Mouse (Mus musculus) kidney, postnatal 0 days (tissue): ENCODE data around the gene Tnf. TPM values are rescaled to one million over a fixed set of nuclear protein-coding genes. Genes with fewer than 3 reads are reported as not detected.

ENCODE experiments used
- ATAC-seq: fragments of 200-750 bp; cut with Nextera tagmentation; replicated peaks from 2 replicates; pipeline ENCODE4 v1.8.0; 2017; ENCODE audit warnings: low read depth, moderate number of reproducible peaks, moderate TSS enrichment, moderate library complexity; ENCODE audit not compliant: low FRiP score
- DNase-seq: peaks from one replicate; pipeline ENCODE4 v3.0.0-alpha.2; 2016; ENCODE audit warnings: low spot score
- H3K27ac ChIP-seq: fragments of 300-500 bp; sonication (generic); 2 replicates; pipeline ENCODE4 v1.5.1; 2014; ENCODE audit warnings: mild to moderate bottlenecking
- H3K27me3 ChIP-seq: fragments of 300-500 bp; sonication (generic); 2 replicates; pipeline ENCODE4 v1.6.1; 2014; ENCODE audit warnings: low read length, mixed read lengths; ENCODE audit not compliant: insufficient read depth
- H3K36me3 ChIP-seq: fragments of 300-500 bp; sonication (generic); 2 replicates; pipeline ENCODE4 v1.6.1; 2014; ENCODE audit warnings: low read length, mixed read lengths; ENCODE audit not compliant: insufficient read depth
- H3K4me1 ChIP-seq: fragments of 300-500 bp; sonication (generic); replicated peaks from 2 replicates; pipeline ENCODE4 v1.6.1; 2014; ENCODE audit warnings: antibody characterized with exemption, low read length, mixed read lengths; ENCODE audit not compliant: insufficient read depth
- H3K4me2 ChIP-seq: fragments of 300-500 bp; sonication (generic); 2 replicates; pipeline ENCODE4 v1.6.1; 2014; ENCODE audit warnings: mild to moderate bottlenecking, low read length, moderate library complexity, mixed read lengths
- H3K4me3 ChIP-seq: fragments of 300-500 bp; sonication (generic); replicated peaks from 2 replicates; pipeline ENCODE4 v1.5.1; 2014; ENCODE audit warnings: low read depth, low read length
- H3K9ac ChIP-seq: fragments of 300-500 bp; sonication (generic); 2 replicates; pipeline ENCODE4 v1.6.1; 2014; ENCODE audit warnings: low read depth, low read length
- H3K9me3 ChIP-seq: fragments of 300-500 bp; sonication (generic); replicated peaks from 2 replicates; pipeline ENCODE4 v1.6.1; 2016; ENCODE audit warnings: low read length, inconsistent platforms, mixed read lengths
- CTCF ChIP-seq: IDR thresholded peaks from 2 replicates; pipeline ENCODE4 v1.5.1; 2016; ENCODE audit warnings: antibody characterized with exemption, low read depth, mild to moderate bottlenecking, moderate library complexity
- WGBS: fragments of 180-500 bp; shearing (Covaris S2); extraction: QIAGEN DNeasy Blood & Tissue Kit; methylation state at CpG from one replicate; pipeline ENCODE4 v1.1.7; 2014; 5-methylcytosine and 5-hydroxymethylcytosine counted together
- polyA plus RNA-seq: library from polyadenylated mRNA; unstranded; fragments of >200 nt; fragmentation: Nextera tagmentation; extraction: Ambion mirVana; gene quantifications from 2 replicates; pipeline ENCODE4 v1.2.1, GENCODE M21; 2015

Tnf gene
- polyA plus RNA-seq, 1 experiment from 2014 or later: 0.25 TPM

DNA sequence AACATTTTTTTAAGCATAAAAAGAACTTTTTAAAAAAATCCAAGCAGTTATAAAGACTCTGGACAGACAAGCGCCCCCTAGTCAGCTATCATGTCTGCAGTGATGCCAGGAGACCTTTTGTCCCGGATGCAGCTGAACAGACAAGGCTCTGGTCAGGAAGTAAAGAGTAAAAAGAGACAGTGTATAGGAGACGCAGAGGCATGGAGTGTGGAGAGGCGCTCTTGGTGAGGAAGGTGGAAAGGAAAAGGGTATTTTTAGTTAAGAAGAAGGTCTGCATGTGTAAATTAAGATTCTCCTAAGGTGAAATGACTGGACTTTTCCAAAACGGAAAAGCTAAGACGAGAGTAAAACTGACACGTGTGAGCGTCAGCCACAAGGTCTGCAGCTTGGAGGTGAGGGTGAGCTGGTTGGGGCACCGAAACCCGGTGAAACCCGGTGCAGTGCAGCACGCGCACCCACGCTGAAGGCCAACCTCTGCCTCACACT, 24.8 kb upstream of the Tnf start:
- peak; percentile 31; the same call in 1 of the 2 replicates for TF ChIP-seq CTCF
- H3K4me3 ChIP-seq: no peak overlapping the region
- H3K4me1 ChIP-seq: no peaks in the 10 kb centered on the region
- H3K27ac ChIP-seq: no peak overlapping the region
- no peak for DNase-seq
- H3K27me3 ChIP-seq: no peaks in the 10 kb centered on the region
- no peak overlapping the region for H3K4me2 ChIP-seq
- no peaks in the 10 kb centered on the region for H3K9me3 ChIP-seq
- ATAC-seq: no peak
- H3K36me3 ChIP-seq: peaks cover 30% of the 10 kb centered on the region
- H3K9ac ChIP-seq: no peak overlapping the region
- 81% methylated on average over 14 of the region's 14 CpGs for WGBS

DNA sequence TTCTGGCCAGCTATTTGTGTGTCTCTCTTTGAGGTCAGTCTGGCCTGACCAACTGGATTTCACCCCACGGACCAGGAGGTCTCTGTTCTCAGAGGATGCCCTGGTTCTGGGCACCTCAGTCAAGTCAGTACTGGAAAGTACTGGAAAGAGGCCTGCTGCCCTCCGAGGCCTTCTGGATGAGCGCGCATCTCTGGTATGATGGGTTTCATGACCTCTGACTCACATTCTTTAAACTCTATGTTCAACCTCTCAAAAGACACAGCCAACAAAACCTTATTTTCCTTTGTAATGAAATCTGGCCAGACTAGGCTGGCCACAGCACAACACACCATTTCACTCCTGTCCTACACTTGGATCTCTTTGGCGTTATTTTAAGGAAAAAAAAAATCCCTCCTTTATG, 23.6 kb upstream of the Tnf start:
- TF ChIP-seq CTCF: no peak
- Histone ChIP-seq H3K36me3 (peaks cover 26% of the 10 kb centered on the region), H3K4me2 (no peak overlapping the region), H3K4me1 (no peaks in the 10 kb centered on the region), H3K27ac (no peak overlapping the region), H3K27me3 (no peaks in the 10 kb centered on the region), H3K9ac (no peak overlapping the region), H3K9me3 (no peaks in the 10 kb centered on the region), H3K4me3 (no peak overlapping the region)
- WGBS: 88% methylated on average over 5 of the region's 5 CpGs
- ATAC-seq (no peak), DNase-seq (no peak)

DNA sequence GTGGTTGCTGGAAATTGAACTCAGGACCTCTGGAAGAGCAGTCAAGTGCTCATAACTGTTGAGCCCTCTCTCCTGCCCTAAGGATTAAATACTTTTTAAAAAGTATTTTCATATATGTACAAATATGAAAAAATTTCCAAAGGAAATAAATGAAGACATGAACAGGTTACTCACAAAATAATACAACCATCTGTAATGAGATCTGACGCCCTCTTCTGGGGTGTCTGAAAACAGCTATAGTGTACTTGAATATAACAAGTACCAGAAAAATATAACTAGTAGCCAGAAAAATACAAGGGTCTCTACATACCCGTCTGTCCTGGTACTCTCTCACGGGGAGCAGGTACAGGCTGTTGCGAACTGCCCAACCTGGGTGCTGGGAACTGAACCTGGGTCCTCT, 22.8 kb upstream of the Tnf start:
- no peak for DNase-seq
- peaks cover 31% of the 10 kb centered on the region for H3K36me3 ChIP-seq
- H3K9ac ChIP-seq: no peak overlapping the region
- 93% methylated on average over 4 of the region's 4 CpGs for WGBS
- no peak overlapping the region for H3K27ac ChIP-seq
- H3K9me3 ChIP-seq: no peaks in the 10 kb centered on the region
- no peak for ATAC-seq
- no peak overlapping the region for H3K4me3 ChIP-seq
- no peaks in the 10 kb centered on the region for H3K27me3 ChIP-seq
- no peak overlapping the region for H3K4me2 ChIP-seq
- TF ChIP-seq CTCF: no peak
- H3K4me1 ChIP-seq: no peaks in the 10 kb centered on the region; the same call in 1 of the 2 replicates

DNA sequence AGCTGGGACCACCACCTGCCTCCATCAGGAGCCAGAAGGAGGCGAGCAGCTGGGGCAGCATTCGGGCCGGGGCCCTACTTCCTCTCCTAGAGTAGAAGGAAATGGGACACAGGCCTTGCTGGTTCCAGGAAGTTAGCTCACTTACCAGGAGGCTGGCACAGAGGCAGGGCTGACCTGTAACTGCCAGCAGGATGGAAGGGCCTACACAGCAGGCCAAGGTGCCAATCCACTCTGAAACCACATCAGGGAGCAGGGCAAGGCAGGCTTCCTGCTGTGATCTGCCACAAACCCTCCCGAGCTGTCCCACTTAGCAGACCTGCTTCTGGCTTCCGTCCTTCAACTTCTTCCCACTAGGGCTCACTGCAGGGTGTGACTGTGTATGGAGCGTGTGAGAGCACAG, 20.5 kb upstream of the Tnf start:
- H3K9me3 ChIP-seq: no peaks in the 10 kb centered on the region
- 82% methylated on average over 6 of the region's 6 CpGs for WGBS
- no peaks in the 10 kb centered on the region; the same call in 1 of the 2 replicates for H3K4me1 ChIP-seq
- no peak overlapping the region for H3K4me2 ChIP-seq
- H3K9ac ChIP-seq: no peak overlapping the region
- ATAC-seq: no peak
- H3K27me3 ChIP-seq: no peaks in the 10 kb centered on the region
- H3K4me3 ChIP-seq: no peak overlapping the region
- no peak for DNase-seq
- TF ChIP-seq CTCF: no peak
- H3K27ac ChIP-seq: no peak overlapping the region
- peaks cover 16% of the 10 kb centered on the region; the same call in 1 of the 2 replicates for H3K36me3 ChIP-seq

DNA sequence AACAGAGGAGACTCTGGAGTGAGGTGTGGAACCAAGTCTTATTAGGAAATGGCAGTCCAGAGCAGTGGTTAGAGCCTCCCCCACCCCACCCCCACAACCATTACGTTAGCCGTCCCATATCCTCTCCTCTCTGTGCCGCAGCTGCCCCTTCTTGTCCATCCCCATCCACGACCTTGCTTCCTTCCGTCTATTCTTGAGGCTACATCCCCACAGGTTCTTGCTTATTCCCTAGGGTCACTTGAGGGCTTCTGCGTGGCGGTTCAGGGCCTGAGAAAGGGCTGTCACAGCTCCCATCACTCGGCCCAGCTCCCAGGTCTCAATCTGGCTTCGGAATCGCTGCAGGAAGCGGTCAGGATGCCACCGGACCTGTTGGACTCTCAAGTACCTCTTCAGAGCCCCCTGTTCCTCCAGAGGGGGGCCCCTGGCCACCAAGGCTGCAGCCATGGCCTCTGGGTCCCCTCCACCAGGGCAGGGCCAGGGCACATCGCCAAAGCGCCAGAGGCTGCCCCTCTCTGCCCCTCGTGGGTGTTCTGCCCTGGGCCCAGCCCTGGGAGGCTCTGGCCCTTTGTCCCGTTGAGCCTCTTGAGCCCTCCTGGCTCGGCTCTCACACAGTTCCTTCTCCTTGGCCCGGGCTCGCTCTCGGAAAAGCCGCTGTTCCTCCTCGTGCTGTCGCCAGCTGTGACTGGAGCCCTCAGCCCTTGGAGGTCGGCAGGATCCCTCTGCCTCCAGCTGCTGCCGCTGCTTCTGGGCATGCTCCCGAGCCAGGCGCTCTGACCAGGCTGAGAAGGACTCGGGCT, 18.5 kb upstream of the Tnf start, which contains the start of gene Gm16181:
TSS of gene Gm16181 (plus strand) at position 679 of the 797 bp plus-strand sequence.
- H3K9ac ChIP-seq: no peak within 1 kb of the TSS
- ATAC-seq: no peak
- no peak within 1 kb of the TSS for H3K4me2 ChIP-seq
- H3K4me1 ChIP-seq: no peaks in the 10 kb centered on the region; the same call in 1 of the 2 replicates
- DNase-seq: no peak
- H3K4me3 ChIP-seq: no peak within 1 kb of the TSS
- no peaks in the 10 kb centered on the region for H3K9me3 ChIP-seq
- H3K36me3 ChIP-seq: peaks cover 12% of the 10 kb centered on the region; the same call in 1 of the 2 replicates
- WGBS: 67% methylated on average over 28 of the region's 28 CpGs
- H3K27me3 ChIP-seq: no peaks in the 10 kb centered on the region
- peak within 1 kb of the TSS; percentile 54 for H3K27ac ChIP-seq
- no peak for TF ChIP-seq CTCF

DNA sequence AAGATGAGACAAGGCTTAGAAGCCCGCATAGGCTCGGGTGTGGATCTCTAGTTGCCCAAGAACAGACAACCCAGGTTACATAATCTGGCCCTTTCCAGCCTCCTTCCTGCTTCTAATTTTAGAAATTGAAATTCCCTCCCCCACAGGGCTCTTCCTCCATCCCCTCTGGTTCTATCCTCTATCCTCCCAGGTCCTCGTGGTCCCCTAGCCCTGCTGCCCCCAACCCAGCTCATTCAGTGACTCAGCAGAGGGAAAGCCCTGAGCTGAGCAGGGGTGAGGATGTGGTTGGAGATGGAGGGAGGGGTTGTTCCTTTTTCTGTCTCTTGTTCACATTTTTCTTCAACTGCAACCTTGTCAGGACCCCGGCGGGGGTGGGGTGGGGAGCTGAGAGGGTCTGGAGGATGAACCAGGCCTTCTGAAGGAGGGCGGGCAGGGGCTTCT, 17.8 kb upstream of the Tnf start:
- DNase-seq (no peak), ATAC-seq (no peak)
- no peak overlapping the region for H3K4me2 ChIP-seq
- H3K36me3 ChIP-seq: peaks cover 12% of the 10 kb centered on the region; the same call in 1 of the 2 replicates
- no peak overlapping the region for H3K4me3 ChIP-seq
- 73% methylated on average over 6 of the region's 6 CpGs for WGBS
- no peaks in the 10 kb centered on the region; the same call in 1 of the 2 replicates for H3K4me1 ChIP-seq
- no peaks in the 10 kb centered on the region for H3K27me3 ChIP-seq
- no peak for TF ChIP-seq CTCF
- no peak overlapping the region for H3K9ac ChIP-seq
- no peaks in the 10 kb centered on the region for H3K9me3 ChIP-seq
- 0 out of 2 replicates have a peak overlapping the region, but pooled peaks have one; percentile 57 for H3K27ac ChIP-seq
